Mouse (Mus musculus): ENCODE data around the gene Hoxa1. TPM values are rescaled to one million over a fixed set of nuclear protein-coding genes. Genes with fewer than 3 reads are reported as not detected.

Hoxa1 gene
- polyA plus RNA-seq, 1 experiment from 2014 or later = not detected

DNA sequence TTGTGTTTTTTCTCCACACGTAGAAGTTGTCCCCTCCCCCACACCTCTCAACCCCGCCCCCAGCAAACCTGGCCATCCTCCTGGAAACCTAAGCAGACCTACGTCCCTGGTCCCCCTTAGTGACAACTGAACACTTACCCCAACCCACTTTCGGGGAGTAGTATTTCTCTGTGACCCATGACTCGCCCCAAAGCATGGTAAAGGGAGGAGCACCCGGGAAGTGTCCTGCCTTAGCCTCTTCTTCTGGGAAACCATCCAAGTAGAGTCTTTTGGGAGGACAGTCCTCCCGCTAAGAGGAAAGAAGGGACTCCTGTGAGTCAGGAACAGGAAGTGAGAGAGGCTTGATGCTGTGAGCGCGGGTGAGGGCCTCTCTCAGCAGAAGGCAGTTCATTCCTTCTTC lies 1.9 kb upstream of the Hoxa1 start:
- Histone ChIP-seq H3K4me1 (ENCODE audit: control insufficient read depth, insufficient read depth, low read length) (peaks cover 8% of the 10 kb centered on the region; the same call in 1 of the 2 replicates), H3K9me3 (replicated peaks; ENCODE audit: control insufficient read depth, low read length) (no peaks in the 10 kb centered on the region), H3K27ac (ENCODE audit: low read depth, low read length) (no peak overlapping the region), H3K27me3 (replicated peaks; ENCODE audit: control insufficient read depth, insufficient read depth, low read length) (peaks cover 95% of the 10 kb centered on the region), H3K36me3 (ENCODE audit: control insufficient read depth, insufficient read depth, low read length) (no peaks in the 10 kb centered on the region), H3K4me3 (ENCODE audit: low read depth, low read length) (no peak overlapping the region), H3K4me2 (ENCODE audit: low read length) (no peak overlapping the region), H3K9ac (ENCODE audit: low read length) (no peak overlapping the region)
- DNase-seq (ENCODE audit: low spot score) (no peak), ATAC-seq (no peak)
- WGBS = 3% methylated on average over 7 of the region's 9 CpGs

DNA sequence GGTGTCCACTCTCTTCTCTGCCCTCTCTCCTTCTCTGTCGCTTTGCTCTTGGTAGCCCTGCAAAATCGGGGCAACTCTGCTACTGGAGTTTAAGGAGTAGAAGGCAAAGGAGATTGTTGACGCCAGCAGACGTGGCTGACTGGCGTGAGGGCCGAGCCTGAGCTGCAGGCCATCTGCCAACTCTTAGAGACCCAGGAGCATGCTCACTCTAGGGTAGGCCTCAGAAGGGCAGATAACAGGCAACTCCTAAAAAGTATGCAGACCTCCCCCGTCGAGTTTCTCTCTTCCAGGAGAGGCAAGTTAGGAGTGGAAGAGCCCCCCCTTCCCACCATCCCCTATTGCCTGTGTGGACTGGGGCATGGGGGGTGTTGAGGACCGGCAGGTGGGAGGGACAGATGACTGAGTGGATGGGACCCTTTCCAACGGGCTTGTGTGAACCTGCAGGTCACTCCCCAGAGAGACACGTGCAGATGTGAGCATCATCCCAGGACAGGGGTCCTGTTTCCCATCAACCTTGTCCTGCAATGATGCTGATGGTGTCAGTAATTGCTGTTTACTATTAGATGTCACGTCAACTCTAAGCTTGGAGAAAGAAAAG lies 1.1 kb upstream of the Hoxa1 start:
- WGBS = 4% methylated on average over 12 of the region's 12 CpGs
- Histone ChIP-seq H3K36me3 (ENCODE audit: control insufficient read depth, insufficient read depth, low read length) (no peaks in the 10 kb centered on the region), H3K4me3 (ENCODE audit: low read depth, low read length) (no peak overlapping the region), H3K9me3 (replicated peaks; ENCODE audit: control insufficient read depth, low read length) (no peaks in the 10 kb centered on the region), H3K9ac (ENCODE audit: low read length) (no peak overlapping the region), H3K27me3 (replicated peaks; ENCODE audit: control insufficient read depth, insufficient read depth, low read length) (peaks cover 95% of the 10 kb centered on the region), H3K4me1 (ENCODE audit: control insufficient read depth, insufficient read depth, low read length) (peaks cover 8% of the 10 kb centered on the region; the same call in 1 of the 2 replicates), H3K27ac (ENCODE audit: low read depth, low read length) (no peak overlapping the region), H3K4me2 (ENCODE audit: low read length) (peak overlapping the region; percentile 93)
- ATAC-seq = no peak
- no peak for DNase-seq (ENCODE audit: low spot score)

DNA sequence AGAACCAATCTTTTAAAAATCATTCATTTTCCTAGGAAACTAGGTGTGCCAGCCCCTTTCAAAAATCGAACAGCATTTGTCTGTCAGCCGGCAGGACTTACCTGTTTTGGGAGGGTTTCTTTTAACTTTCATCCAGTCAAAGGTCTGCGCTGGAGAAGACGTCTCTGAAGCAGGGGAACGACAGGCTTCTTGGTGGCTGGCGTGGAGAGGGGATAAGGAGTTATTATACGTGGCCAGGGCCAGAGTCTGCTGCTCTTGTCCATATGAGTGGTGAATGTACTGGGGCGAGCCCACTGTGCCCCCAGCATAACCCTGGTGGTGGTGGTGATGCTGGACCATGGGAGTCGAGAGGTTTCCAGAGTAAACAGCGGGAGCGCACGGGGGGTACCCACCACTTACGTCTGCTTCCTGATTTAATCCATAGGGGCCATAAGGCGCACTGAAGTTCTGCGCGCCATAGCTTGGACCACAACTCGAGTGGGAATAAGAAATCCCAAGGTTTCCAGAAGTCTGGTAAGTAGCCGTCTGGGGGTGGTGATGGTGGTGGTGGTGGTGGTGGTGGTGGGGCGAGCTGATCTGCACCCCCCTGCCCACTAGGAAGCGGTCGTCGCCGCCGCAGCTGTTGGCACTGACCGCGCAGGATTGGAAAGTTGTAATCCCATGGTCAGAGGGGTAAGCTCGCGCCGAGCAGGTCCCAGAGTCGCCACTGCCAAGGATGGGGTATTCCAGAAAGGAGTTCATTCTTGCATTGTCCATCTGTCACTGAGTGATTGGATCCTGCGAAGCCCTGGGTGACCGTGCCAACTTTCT lies 446 bp downstream of the Hoxa1 start:
- Histone ChIP-seq H3K27me3 (replicated peaks; ENCODE audit: control insufficient read depth, insufficient read depth, low read length) (peaks cover 96% of the 10 kb centered on the region), H3K36me3 (ENCODE audit: control insufficient read depth, insufficient read depth, low read length) (no peaks in the 10 kb centered on the region), H3K4me3 (ENCODE audit: low read depth, low read length) (peak overlapping the region; percentile 44), H3K9me3 (replicated peaks; ENCODE audit: control insufficient read depth, low read length) (no peaks in the 10 kb centered on the region), H3K4me1 (ENCODE audit: control insufficient read depth, insufficient read depth, low read length) (peaks cover 8% of the 10 kb centered on the region; the same call in 1 of the 2 replicates), H3K9ac (ENCODE audit: low read length) (no peak overlapping the region), H3K27ac (ENCODE audit: low read depth, low read length) (no peak overlapping the region), H3K4me2 (ENCODE audit: low read length) (peak overlapping the region; percentile 93)
- ATAC-seq = no peak
- no peak for DNase-seq (ENCODE audit: low spot score)
- 2% methylated on average over 32 of the region's 32 CpGs for WGBS

DNA sequence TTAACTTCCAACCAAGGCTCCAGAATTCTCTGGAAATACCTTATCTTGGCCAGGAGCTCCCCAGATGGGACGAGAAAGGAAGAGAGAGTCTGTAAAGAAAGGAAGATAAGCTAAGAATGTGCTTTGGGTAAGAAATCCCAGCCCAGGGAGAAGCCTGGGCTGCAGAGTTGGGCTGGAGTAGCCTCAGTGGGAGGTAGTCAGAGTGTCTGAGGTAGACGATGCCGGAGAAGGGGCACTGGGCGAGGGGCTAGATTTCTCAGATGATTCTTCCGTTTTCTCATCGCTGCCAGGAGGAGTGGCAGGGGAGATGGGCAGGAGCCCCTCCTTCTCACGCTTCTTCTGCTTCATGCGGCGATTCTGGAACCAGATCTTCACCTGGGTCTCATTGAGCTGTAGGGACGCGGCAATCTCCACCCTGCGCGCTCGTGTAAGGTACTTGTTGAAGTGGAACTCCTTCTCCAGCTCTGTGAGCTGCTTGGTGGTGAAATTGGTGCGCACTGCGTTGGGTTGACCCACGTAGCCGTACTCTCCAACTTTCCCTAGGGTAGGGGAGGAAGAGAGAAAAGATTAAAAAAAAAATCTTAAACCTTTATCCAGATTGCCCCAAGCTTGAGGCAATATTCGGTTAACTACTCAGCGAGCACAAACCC lies 1.4 kb downstream of the Hoxa1 start:
- Histone ChIP-seq H3K9me3 (replicated peaks; ENCODE audit: control insufficient read depth, low read length) (no peaks in the 10 kb centered on the region), H3K4me2 (ENCODE audit: low read length) (no peak overlapping the region), H3K27me3 (replicated peaks; ENCODE audit: control insufficient read depth, insufficient read depth, low read length) (peaks cover 96% of the 10 kb centered on the region), H3K4me3 (ENCODE audit: low read depth, low read length) (no peak overlapping the region), H3K27ac (ENCODE audit: low read depth, low read length) (no peak overlapping the region), H3K9ac (ENCODE audit: low read length) (no peak overlapping the region), H3K4me1 (ENCODE audit: control insufficient read depth, insufficient read depth, low read length) (peaks cover 8% of the 10 kb centered on the region; the same call in 1 of the 2 replicates), H3K36me3 (ENCODE audit: control insufficient read depth, insufficient read depth, low read length) (no peaks in the 10 kb centered on the region)
- no peak for ATAC-seq
- 2% methylated on average over 20 of the region's 20 CpGs for WGBS
- no peak for DNase-seq (ENCODE audit: low spot score)

DNA sequence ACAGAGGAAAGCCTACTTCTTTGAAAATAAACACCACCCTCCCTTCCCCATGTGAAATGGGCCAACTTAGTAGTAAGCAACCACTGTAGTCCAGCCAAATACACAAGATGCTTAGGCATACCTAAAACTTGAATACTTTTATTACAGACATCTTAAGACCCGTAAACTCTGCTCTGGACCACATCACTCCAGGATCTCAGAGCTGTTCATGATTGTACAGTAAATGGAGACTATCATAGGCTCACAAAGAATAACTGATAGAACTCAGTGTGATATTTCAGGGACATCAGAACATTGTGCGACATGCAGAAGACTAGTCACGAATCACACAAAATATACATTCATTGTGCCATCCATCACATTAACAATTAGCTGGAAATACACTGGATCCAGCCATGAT lies 2.6 kb downstream of the Hoxa1 start:
- ATAC-seq (no peak), DNase-seq (ENCODE audit: low spot score) (no peak)
- no peaks in the 10 kb centered on the region for H3K9me3 ChIP-seq (replicated peaks; ENCODE audit: control insufficient read depth, low read length)
- H3K4me2 ChIP-seq (ENCODE audit: low read length) = no peak overlapping the region
- no peaks in the 10 kb centered on the region for H3K36me3 ChIP-seq (ENCODE audit: control insufficient read depth, insufficient read depth, low read length)
- peaks cover 8% of the 10 kb centered on the region; the same call in 1 of the 2 replicates for H3K4me1 ChIP-seq (ENCODE audit: control insufficient read depth, insufficient read depth, low read length)
- WGBS = 34% methylated on average over 3 of the region's 3 CpGs
- H3K4me3 ChIP-seq (ENCODE audit: low read depth, low read length) = no peak overlapping the region
- no peak overlapping the region for H3K27ac ChIP-seq (ENCODE audit: low read depth, low read length)
- no peak overlapping the region for H3K9ac ChIP-seq (ENCODE audit: low read length)
- peaks cover 97% of the 10 kb centered on the region for H3K27me3 ChIP-seq (replicated peaks; ENCODE audit: control insufficient read depth, insufficient read depth, low read length)

DNA sequence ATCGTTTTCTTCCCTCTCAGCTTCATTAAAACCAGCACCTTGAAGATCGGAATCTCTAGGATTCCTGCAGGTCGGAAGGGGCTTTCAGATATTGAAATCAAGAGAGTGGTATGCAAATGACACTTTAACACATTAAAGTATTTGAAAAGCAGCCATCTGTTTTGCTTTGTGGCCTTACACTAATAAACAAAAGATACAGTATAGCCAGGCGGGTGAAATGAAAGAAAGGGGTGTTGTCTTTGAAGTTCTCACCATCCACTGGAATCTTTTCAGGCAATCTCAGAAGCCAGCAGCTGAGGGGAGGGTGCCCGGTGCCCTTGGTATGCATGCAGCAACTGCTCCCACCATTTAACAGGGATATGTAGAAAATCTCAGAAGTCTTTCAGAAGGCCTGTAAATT lies 4.1 kb downstream of the Hoxa1 start:
- H3K4me2 ChIP-seq (ENCODE audit: low read length) = no peak overlapping the region
- no peak overlapping the region for H3K9ac ChIP-seq (ENCODE audit: low read length)
- DNase-seq (ENCODE audit: low spot score) (no peak), ATAC-seq (no peak)
- H3K36me3 ChIP-seq (ENCODE audit: control insufficient read depth, insufficient read depth, low read length) = no peaks in the 10 kb centered on the region
- peaks cover 97% of the 10 kb centered on the region for H3K27me3 ChIP-seq (replicated peaks; ENCODE audit: control insufficient read depth, insufficient read depth, low read length)
- H3K27ac ChIP-seq (ENCODE audit: low read depth, low read length) = no peak overlapping the region
- peaks cover 8% of the 10 kb centered on the region; the same call in 1 of the 2 replicates for H3K4me1 ChIP-seq (ENCODE audit: control insufficient read depth, insufficient read depth, low read length)
- H3K9me3 ChIP-seq (replicated peaks; ENCODE audit: control insufficient read depth, low read length) = no peaks in the 10 kb centered on the region
- WGBS = under 1% methylated on average over 5 of the region's 5 CpGs
- H3K4me3 ChIP-seq (ENCODE audit: low read depth, low read length) = no peak overlapping the region

DNA sequence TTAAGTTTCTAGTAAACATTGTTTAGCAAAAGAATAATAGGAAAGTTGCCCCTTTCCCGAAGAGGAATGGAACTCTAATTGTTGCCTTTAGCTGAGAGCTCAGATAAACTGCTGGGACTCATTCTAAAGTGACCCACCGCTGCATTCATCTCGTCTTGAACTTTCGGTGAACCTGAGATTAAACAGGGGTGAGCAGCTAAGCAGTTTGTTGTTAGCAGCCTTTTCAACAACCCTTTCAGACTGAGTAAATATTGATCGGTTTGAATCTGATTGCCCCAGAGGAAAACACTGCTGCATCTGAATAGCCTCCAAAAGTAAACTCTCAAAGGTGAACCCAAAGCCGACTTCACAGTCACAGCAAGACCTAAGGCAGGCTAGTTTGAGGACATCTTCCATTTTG lies 4.8 kb downstream of the Hoxa1 start:
- DNase-seq (ENCODE audit: low spot score) (no peak), ATAC-seq (no peak)
- Histone ChIP-seq H3K27me3 (replicated peaks; ENCODE audit: control insufficient read depth, insufficient read depth, low read length) (peaks cover 95% of the 10 kb centered on the region), H3K36me3 (ENCODE audit: control insufficient read depth, insufficient read depth, low read length) (no peaks in the 10 kb centered on the region), H3K9me3 (replicated peaks; ENCODE audit: control insufficient read depth, low read length) (no peaks in the 10 kb centered on the region), H3K4me3 (ENCODE audit: low read depth, low read length) (no peak overlapping the region), H3K4me1 (ENCODE audit: control insufficient read depth, insufficient read depth, low read length) (peaks cover 4% of the 10 kb centered on the region; the same call in 1 of the 2 replicates), H3K9ac (ENCODE audit: low read length) (no peak overlapping the region), H3K27ac (ENCODE audit: low read depth, low read length) (no peak overlapping the region), H3K4me2 (ENCODE audit: low read length) (no peak overlapping the region)
- under 1% methylated on average over 6 of the region's 6 CpGs for WGBS

GRCm38 (mm10) chr6:52152226-52153193 lies 5.6 kb downstream of the Hoxa1 start:
- Histone ChIP-seq H3K9ac (ENCODE audit: low read length) (no peak overlapping the region), H3K27me3 (replicated peaks; ENCODE audit: control insufficient read depth, insufficient read depth, low read length) (peaks cover 95% of the 10 kb centered on the region), H3K4me1 (ENCODE audit: control insufficient read depth, insufficient read depth, low read length) (no peaks in the 10 kb centered on the region), H3K4me3 (ENCODE audit: low read depth, low read length) (no peak overlapping the region), H3K9me3 (replicated peaks; ENCODE audit: control insufficient read depth, low read length) (no peaks in the 10 kb centered on the region), H3K36me3 (ENCODE audit: control insufficient read depth, insufficient read depth, low read length) (no peaks in the 10 kb centered on the region), H3K27ac (ENCODE audit: low read depth, low read length) (no peak overlapping the region), H3K4me2 (ENCODE audit: low read length) (no peak overlapping the region)
- ATAC-seq = no peak
- DNase-seq (ENCODE audit: low spot score) = no peak
- 2% methylated on average over 16 of the region's 16 CpGs for WGBS

Measured in forebrain, embryonic 14.5 days (tissue).